Comparison of ENCODE assay signal across 8 mouse cellular contexts in genomic region chr12:5136300-5136699, GRCm38 (mm10).
DNase-seq lines count a peak whose midpoint lies in the region; ATAC-seq and TF ChIP-seq lines count a peak whose summit lies in the region.

No protein-coding gene starts in this region.

- peaks cover 5% of the 10 kb centered on the region; the same call in 1 of the 2 replicates for H3K36me3 ChIP-seq in midbrain, embryonic 12.5 days
- no peaks in the 10 kb centered on the region; the same call in none of the 2 replicates for H3K36me3 ChIP-seq in stomach, postnatal 0 days (ENCODE audit: control insufficient read depth, insufficient read depth, low read length)

- 0 out of 2 replicates have a peak, but pooled peaks cover 1% of the 10 kb centered on the region for H3K4me1 ChIP-seq in cortical plate, adult 2 months (ENCODE audit: control insufficient read depth, insufficient read depth, low read length)
- peaks cover 4% of the 10 kb centered on the region; the same call in 1 of the 2 replicates for H3K4me1 ChIP-seq in midbrain, embryonic 12.5 days
- no peaks in the 10 kb centered on the region for H3K4me1 ChIP-seq in stomach, postnatal 0 days (replicated peaks; ENCODE audit: control insufficient read depth, insufficient read depth)

- intact Hi-C loops in heart, postnatal 14 days (cut with DNase I): loop anchor here (5.0 kb wide), 1 partner anchor 109 kb away; no protein-coding TSS in a partner anchor

- TF ChIP-seq POLR2A in cortical plate, adult 2 months (IDR thresholded peaks at IDR 0.05; ENCODE audit: extremely low read depth, insufficient read depth, low read length): no peak

- no peaks in the 10 kb centered on the region for H3K27me3 ChIP-seq in midbrain, embryonic 12.5 days
- no peaks in the 10 kb centered on the region for H3K27me3 ChIP-seq in stomach, postnatal 0 days (ENCODE audit: control insufficient read depth, insufficient read depth, low read length)

- 22% methylated on average over 4 of the region's 4 CpGs for WGBS in midbrain, embryonic 12.5 days
- WGBS in stomach, postnatal 0 days: 36% methylated on average over 4 of the region's 4 CpGs

- no peaks in the 10 kb centered on the region for H3K9me3 ChIP-seq in midbrain, embryonic 12.5 days
- H3K9me3 ChIP-seq in stomach, postnatal 0 days (ENCODE audit: control insufficient read depth, low read length): no peaks in the 10 kb centered on the region

- peak; percentile 35 for DNase-seq in kidney, adult 18-20 months
- no peak for DNase-seq in kidney, adult 11 months
- peak; percentile 30 to 34 for DNase-seq in adrenal gland, adult 18-20 months (ENCODE audit: low spot score in 2 of 2)
- DNase-seq in heart, postnatal 14 days: peak; percentile 22 to 59
- DNase-seq in layer of hippocampus, postnatal 14 days (ENCODE audit: low spot score in 2 of 2): peak; percentile 39 to 65
- DNase-seq in stomach, postnatal 0 days (ENCODE audit: low spot score): peak; percentile 52

- no peak overlapping the region for H3K4me2 ChIP-seq in midbrain, embryonic 12.5 days (replicated peaks)
- no peak overlapping the region for H3K4me2 ChIP-seq in stomach, postnatal 0 days (replicated peaks; ENCODE audit: low read depth)

- H3K27ac ChIP-seq in cortical plate, adult 2 months (ENCODE audit: insufficient read depth, low read length): no peak overlapping the region
- H3K27ac ChIP-seq in midbrain, embryonic 12.5 days (replicated peaks): no peak overlapping the region
- no peak overlapping the region for H3K27ac ChIP-seq in stomach, postnatal 0 days (replicated peaks)

- no peak for TF ChIP-seq EP300 in stomach, postnatal 0 days (optimal IDR thresholded peaks at IDR 0.05)

- no peak overlapping the region for H3K4me3 ChIP-seq in cortical plate, adult 2 months (ENCODE audit: insufficient read depth, low read length)
- no peak overlapping the region for H3K4me3 ChIP-seq in midbrain, embryonic 12.5 days
- no peak overlapping the region for H3K4me3 ChIP-seq in stomach, postnatal 0 days (ENCODE audit: low read depth, low read length)

- H3K9ac ChIP-seq in midbrain, embryonic 12.5 days (replicated peaks): no peak overlapping the region
- no peak overlapping the region for H3K9ac ChIP-seq in stomach, postnatal 0 days (ENCODE audit: low read length)

- TF ChIP-seq CTCF in cortical plate, adult 2 months (IDR thresholded peaks at IDR 0.05; ENCODE audit: extremely low read depth, insufficient read depth, low read length): peak; percentile 94
- peak; percentile 90 for TF ChIP-seq CTCF in stomach, postnatal 0 days (IDR thresholded peaks at IDR 0.05; ENCODE audit: low read depth)

- ATAC-seq in midbrain, embryonic 12.5 days (ENCODE audit: low FRiP score, low read depth): peak; percentile 67
- ATAC-seq in stomach, postnatal 0 days (ENCODE audit: low FRiP score, low TSS enrichment): peak; percentile 54; the same call in 1 of the 2 replicates
